Mouse (Mus musculus) limb, embryonic 13.5 days (tissue): ENCODE measurements at regions not wholly inside any gene's neighbourhood (a gene's known extent, or its start where the extent isn't known, plus 50 kb on each side); places are given as distances from the start of the nearest gene placed in this dataset.
A peak's percentile ranks its signal among the peaks of the same experiment; 100 is the strongest.

ENCODE experiments used
- ATAC-seq: fragments of 200-750 bp; cut with Nextera tagmentation; 2 replicates; pipeline ENCODE4 v1.8.0; 2017; ENCODE audit warnings: low read depth, moderate number of reproducible peaks, moderate TSS enrichment; ENCODE audit not compliant: low FRiP score
- H3K27ac ChIP-seq: fragments of 300-500 bp; sonication (generic); 2 replicates; pipeline ENCODE4 v1.5.1; 2015; ENCODE audit warnings: inconsistent platforms, mild to moderate bottlenecking, moderate library complexity
- H3K27me3 ChIP-seq: fragments of 300-500 bp; sonication (generic); 2 replicates; pipeline ENCODE4 v1.6.1; 2015; ENCODE audit warnings: mild to moderate bottlenecking, inconsistent platforms
- H3K36me3 ChIP-seq: fragments of 300-500 bp; sonication (generic); 2 replicates; pipeline ENCODE4 v1.6.1; 2015; ENCODE audit warnings: inconsistent platforms, mild to moderate bottlenecking, moderate library complexity
- H3K4me1 ChIP-seq: fragments of 300-500 bp; sonication (generic); 2 replicates; pipeline ENCODE4 v1.6.1; 2015; ENCODE audit warnings: inconsistent platforms
- H3K4me2 ChIP-seq: fragments of 300-500 bp; sonication (generic); replicated peaks from 2 replicates; pipeline ENCODE4 v1.6.1; 2015; ENCODE audit warnings: inconsistent platforms, mild to moderate bottlenecking, moderate library complexity
- H3K4me3 ChIP-seq: fragments of 300-500 bp; sonication (generic); 2 replicates; pipeline ENCODE4 v1.5.1; 2015; ENCODE audit warnings: moderate library complexity, mild to moderate bottlenecking, inconsistent platforms
- H3K9ac ChIP-seq: fragments of 300-500 bp; sonication (generic); 2 replicates; pipeline ENCODE4 v1.6.1; 2015; ENCODE audit warnings: mild to moderate bottlenecking, inconsistent platforms
- H3K9me3 ChIP-seq: fragments of 300-500 bp; sonication (generic); 2 replicates; pipeline ENCODE4 v1.6.1; 2016; ENCODE audit warnings: inconsistent platforms
- WGBS: fragments of 180-500 bp; shearing (Covaris S2); methylation state at CpG from one replicate; pipeline ENCODE4 v1.1.7; 2015; 5-methylcytosine and 5-hydroxymethylcytosine counted together

DNA sequence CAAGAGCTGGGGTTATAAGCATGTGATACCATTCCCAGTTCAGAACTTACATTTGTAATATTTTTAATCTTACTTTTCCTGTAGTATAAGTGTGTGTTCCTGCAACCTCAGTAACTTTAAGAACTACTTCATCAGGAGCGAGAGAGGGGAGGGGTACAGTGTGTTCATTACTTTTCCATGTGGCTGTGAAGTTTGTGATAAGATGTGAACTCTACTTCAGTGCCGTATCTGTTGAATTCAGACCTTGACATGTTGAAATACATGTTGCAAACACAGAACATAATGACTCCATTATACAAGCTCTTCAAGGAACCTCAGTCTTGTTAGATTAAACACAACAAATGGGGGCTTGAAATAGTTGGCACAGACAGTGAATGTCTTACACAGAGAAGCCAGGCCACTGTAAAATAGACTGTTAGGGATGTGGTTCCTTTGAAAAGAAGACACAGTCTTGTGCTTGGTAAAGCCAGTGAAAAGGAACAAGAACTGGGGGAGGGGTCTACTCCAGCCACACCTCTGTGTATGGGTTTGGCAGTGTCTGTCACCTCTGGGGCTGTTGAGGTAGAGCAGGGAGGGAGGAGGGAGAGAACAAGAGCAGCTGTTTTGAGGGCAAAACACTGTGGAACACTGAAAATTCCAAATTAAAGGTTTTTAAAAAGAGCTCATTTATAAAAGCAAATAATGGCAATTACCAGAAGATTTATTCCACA lies 73.5 kb upstream of the Tmtc1 start:
- Histone ChIP-seq H3K4me2 (no peak overlapping the region), H3K9ac (no peak overlapping the region), H3K4me3 (no peak overlapping the region), H3K4me1 (peaks cover 5% of the 10 kb centered on the region), H3K27ac (no peak overlapping the region), H3K9me3 (no peaks in the 10 kb centered on the region), H3K27me3 (no peaks in the 10 kb centered on the region), H3K36me3 (no peaks in the 10 kb centered on the region)
- no peak for ATAC-seq
- 82% methylated on average over 2 of the region's 2 CpGs for WGBS

DNA sequence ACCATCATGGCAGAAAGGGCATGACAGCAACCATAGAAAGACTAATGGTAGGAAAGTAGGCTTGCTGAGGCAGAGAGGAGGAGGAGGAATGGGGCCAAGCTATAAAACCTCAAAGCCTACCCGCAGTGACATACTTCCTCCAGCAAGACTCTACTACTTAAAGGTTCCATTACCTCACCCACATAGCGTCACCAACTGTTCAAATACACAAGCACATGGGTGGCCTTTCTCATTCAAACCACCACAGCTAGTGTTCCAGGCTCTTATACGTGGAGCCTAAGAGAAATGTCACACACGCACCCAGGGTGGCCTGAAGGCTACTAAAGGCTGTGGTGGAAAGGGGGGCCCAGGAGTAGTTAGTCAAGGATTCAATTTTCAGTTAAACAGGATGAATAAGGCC lies 72.5 kb upstream of the Tmtc1 start:
- no peak; the same call in 1 of the 2 replicates for ATAC-seq
- WGBS = 72% methylated on average over 4 of the region's 4 CpGs
- H3K9me3 ChIP-seq = no peaks in the 10 kb centered on the region

DNA sequence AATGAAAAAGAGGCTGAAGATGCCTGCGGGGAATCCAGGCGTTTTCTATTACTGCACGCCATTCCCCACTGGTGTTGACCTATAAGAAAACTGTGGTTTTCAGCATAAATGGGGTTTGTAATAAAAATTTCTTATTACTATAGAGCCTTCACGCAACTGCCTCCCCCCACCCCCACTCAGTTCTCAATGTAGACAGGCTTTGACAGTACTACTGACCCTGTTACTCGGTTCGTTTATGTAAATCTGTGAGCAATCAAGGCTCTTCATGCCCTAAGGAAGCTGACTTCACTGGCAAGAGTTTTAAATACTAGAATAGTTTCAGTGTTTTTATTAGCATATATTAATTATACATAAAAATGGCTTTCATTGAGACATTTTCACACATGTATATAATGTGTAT lies 70.9 kb upstream of the Tmtc1 start:
- no peak overlapping the region for H3K4me2 ChIP-seq
- H3K4me1 ChIP-seq = peaks cover 5% of the 10 kb centered on the region
- no peak overlapping the region for H3K9ac ChIP-seq
- H3K27me3 ChIP-seq = no peaks in the 10 kb centered on the region
- WGBS = 68% methylated on average over 6 of the region's 6 CpGs
- no peak for ATAC-seq
- H3K4me3 ChIP-seq = no peak overlapping the region
- no peak overlapping the region for H3K27ac ChIP-seq
- no peaks in the 10 kb centered on the region for H3K9me3 ChIP-seq
- no peaks in the 10 kb centered on the region for H3K36me3 ChIP-seq

More for the DNA sequence above, 72.5 kb upstream of the Tmtc1 start:
- Histone ChIP-seq H3K27ac (no peak overlapping the region), H3K36me3 (no peaks in the 10 kb centered on the region), H3K27me3 (no peaks in the 10 kb centered on the region), H3K4me2 (no peak overlapping the region), H3K9ac (no peak overlapping the region), H3K4me1 (peaks cover 5% of the 10 kb centered on the region), H3K4me3 (no peak overlapping the region)

DNA sequence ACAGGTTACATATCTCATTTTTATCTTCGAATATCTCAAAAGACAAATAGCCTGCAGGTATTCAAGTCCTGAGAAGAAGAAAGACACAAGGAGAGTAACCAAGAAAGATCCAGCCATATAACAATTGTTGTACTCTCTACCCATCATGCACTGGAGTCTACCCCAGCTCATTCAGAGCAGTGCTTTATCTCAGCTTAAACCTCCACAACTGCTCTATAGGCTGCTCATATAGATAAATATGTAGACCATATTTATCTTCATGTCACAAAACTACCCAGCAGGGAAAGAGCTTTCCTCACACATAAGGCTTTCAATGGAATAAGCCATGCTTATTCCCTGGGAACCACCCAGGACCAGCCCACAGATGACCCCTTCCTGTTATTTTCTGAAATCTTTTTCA lies 70.5 kb upstream of the Tmtc1 start:
- Histone ChIP-seq H3K4me1 (peaks cover 5% of the 10 kb centered on the region), H3K27me3 (no peaks in the 10 kb centered on the region), H3K27ac (no peak overlapping the region), H3K36me3 (no peaks in the 10 kb centered on the region), H3K4me3 (no peak overlapping the region), H3K9me3 (no peaks in the 10 kb centered on the region), H3K9ac (no peak overlapping the region), H3K4me2 (no peak overlapping the region)
- 84% methylated on average over 1 of the region's 1 CpGs for WGBS
- ATAC-seq = no peak

DNA sequence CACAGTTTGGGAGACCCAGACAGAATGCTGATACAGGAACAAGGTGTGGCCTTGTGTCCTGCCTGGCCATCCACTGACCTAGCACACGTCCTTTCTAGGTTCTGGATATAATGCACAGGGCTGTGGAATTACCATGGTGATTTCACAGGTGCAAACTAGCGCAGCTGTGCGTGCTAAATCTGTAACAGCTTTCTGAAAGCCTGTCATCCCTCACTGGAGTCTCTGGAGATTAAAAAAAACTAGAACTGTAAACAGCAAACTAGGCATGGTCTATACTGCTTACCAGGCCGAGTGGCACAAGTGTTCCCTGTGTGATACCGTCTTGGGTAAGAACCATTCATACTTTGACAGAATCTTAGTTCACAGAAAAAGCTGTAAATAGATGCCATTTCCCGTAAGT lies 69.9 kb upstream of the Tmtc1 start:
- H3K36me3 ChIP-seq = no peaks in the 10 kb centered on the region
- peaks cover 5% of the 10 kb centered on the region for H3K4me1 ChIP-seq
- 48% methylated on average over 6 of the region's 6 CpGs for WGBS
- H3K4me3 ChIP-seq = no peak overlapping the region
- no peaks in the 10 kb centered on the region for H3K9me3 ChIP-seq
- peak; percentile 45; the same call in 1 of the 2 replicates for ATAC-seq
- no peaks in the 10 kb centered on the region for H3K27me3 ChIP-seq
- H3K9ac ChIP-seq = no peak overlapping the region
- H3K4me2 ChIP-seq = no peak overlapping the region
- H3K27ac ChIP-seq = no peak overlapping the region

DNA sequence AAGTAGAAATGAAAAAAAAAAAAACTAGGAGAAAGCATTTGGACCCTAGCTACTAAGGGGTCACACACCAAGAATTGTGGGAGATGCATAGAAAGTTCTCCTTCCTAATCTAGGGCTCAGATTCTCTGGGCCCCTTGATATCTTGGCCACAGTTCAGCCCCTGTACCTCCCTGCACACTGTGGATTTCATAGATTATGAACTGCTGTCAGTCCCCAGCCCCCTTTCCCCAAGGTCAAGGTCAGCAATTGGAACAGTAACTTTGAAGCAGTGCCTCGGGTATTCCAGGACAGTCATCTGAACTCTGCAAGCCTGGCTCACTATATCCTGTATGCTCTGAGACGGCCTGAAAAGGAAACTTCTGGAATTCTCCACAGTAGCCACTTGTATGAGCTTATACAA lies 68.9 kb upstream of the Tmtc1 start:
- no peaks in the 10 kb centered on the region for H3K27me3 ChIP-seq
- no peak for ATAC-seq
- H3K4me2 ChIP-seq = no peak overlapping the region
- H3K4me3 ChIP-seq = no peak overlapping the region
- peaks cover 5% of the 10 kb centered on the region for H3K4me1 ChIP-seq
- H3K9ac ChIP-seq = no peak overlapping the region
- WGBS = 33% methylated on average over 2 of the region's 2 CpGs
- no peaks in the 10 kb centered on the region for H3K36me3 ChIP-seq
- no peak overlapping the region for H3K27ac ChIP-seq
- no peaks in the 10 kb centered on the region for H3K9me3 ChIP-seq

DNA sequence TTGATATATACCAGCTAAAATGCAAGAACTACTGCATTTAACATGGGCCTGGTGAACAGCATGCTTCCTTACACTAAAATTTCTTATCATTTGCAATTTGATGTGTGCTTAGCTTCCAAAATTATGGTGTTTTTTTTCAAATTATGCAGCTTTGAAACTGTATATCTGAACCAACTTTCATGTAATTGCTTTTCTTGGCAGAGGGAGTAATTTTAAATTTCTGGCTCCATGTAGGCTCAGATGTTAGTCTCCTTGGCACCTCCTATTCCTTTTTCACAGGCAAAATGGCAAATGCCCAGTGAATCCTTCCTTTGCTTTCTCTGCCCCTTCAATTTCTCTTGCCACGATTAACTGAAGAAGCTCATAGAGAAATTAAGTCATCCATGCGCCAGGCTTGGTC lies 61.1 kb upstream of the Tmtc1 start:
- no peaks in the 10 kb centered on the region for H3K36me3 ChIP-seq
- H3K27me3 ChIP-seq = no peaks in the 10 kb centered on the region
- H3K4me2 ChIP-seq = no peak overlapping the region
- no peaks in the 10 kb centered on the region for H3K9me3 ChIP-seq
- no peak overlapping the region for H3K9ac ChIP-seq
- no peak for ATAC-seq
- no peak overlapping the region for H3K27ac ChIP-seq
- WGBS = 85% methylated on average over 2 of the region's 2 CpGs
- no peak overlapping the region for H3K4me3 ChIP-seq
- no peaks in the 10 kb centered on the region; the same call in 1 of the 2 replicates for H3K4me1 ChIP-seq

DNA sequence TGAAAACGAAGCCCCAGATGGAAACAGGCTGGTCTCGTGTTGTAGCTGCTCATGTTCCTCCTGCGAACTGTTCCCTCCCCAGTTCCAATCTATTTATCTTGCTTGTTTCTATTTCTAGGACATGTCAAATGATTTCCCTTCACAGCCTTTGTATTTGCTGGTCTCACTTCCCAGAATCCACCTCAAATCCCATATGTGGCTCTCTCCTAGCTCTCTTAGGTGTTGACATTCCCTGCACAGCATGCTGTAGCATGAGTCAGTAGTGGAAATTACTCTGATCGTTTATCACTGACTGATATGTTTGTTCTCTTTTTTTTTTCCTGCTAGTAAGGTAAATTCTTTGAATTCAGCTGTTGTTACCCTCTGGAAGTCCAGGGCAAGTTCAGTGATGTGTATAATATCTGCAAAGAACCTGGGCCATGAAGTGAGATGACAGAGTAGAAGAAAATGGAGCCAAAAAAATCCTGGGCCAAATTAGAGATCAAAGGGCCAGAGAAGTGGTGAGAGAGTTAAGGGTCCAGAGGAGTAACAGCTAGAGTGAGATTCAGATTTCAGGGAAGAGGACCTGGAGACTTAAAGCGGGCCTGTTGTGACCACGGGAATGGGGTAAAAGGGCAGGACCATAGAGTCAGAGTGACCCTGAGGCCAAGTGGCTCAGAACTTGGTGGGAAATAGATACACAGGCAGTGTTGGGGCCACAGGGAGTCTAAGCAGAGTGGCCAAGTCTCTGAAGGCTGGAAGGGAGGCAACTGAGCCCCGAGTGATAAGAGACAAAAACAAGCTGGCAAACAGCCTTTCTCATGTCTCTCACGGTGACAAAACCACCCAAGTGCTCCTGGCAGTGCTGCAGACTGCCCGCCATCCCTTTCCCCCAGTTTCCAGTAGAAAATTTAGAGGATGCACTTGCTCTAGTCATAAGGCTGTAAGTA lies 56.3 kb upstream of the Tmtc1 start:
- H3K4me1 ChIP-seq = no peaks in the 10 kb centered on the region; the same call in 1 of the 2 replicates
- H3K27me3 ChIP-seq = no peaks in the 10 kb centered on the region
- no peak overlapping the region for H3K9ac ChIP-seq
- no peak for ATAC-seq
- no peak overlapping the region for H3K27ac ChIP-seq
- no peaks in the 10 kb centered on the region for H3K9me3 ChIP-seq
- no peak overlapping the region for H3K4me2 ChIP-seq
- WGBS = 40% methylated on average over 9 of the region's 9 CpGs
- H3K36me3 ChIP-seq = no peaks in the 10 kb centered on the region
- no peak overlapping the region for H3K4me3 ChIP-seq
